Mouse (Mus musculus): ENCODE results near the gene Gm4027. TPM values are rescaled to one million over a fixed set of nuclear protein-coding genes. Genes with fewer than 3 reads are reported as not detected.

Gm4027 gene
- not detected for polyA plus RNA-seq (2017; shearing (Covaris generic))

GRCm38 (mm10) chr12:87618569-87618968 is at the start of gene Gm4027:
Gene Gm4027 (plus strand): TSS chr12:87618869.

GRCm38 (mm10) chr12:87602388-87602787 is 16.3 kb upstream of the Gm4027 start, which contains the start of gene Oog1:
Gene Oog1 (plus strand): TSS chr12:87602688.

GRCm38 (mm10) chr12:87644520-87644919 is 25.9 kb downstream of the Gm4027 start, which contains the start of gene Gm16381:
Gene Gm16381 (minus strand): TSS chr12:87644620.

Other genes starting within 250 kb of the Gm4027 start
- 138 TPM for gene Sptlc2, start 230.5 kb upstream of the Gm4027 start, polyA plus RNA-seq (2017; shearing (Covaris generic))
- gene Slirp, start 175.0 kb upstream of the Gm4027 start, polyA plus RNA-seq (2017; shearing (Covaris generic)) = 46.1 TPM
- 68.3 TPM for gene Alkbh1, start 174.9 kb upstream of the Gm4027 start, polyA plus RNA-seq (2017; shearing (Covaris generic))
- gene Snw1, start 146.6 kb upstream of the Gm4027 start, polyA plus RNA-seq (2017; shearing (Covaris generic)) = 181 TPM
- gene Gm5788, start 124.1 kb upstream of the Gm4027 start, polyA plus RNA-seq (2017; shearing (Covaris generic)) = 1.1 TPM
- gene Gm8300, start 104.6 kb upstream of the Gm4027 start, polyA plus RNA-seq (2017; shearing (Covaris generic)) = 0.22 TPM
- gene Oog1, start 16.2 kb upstream of the Gm4027 start, polyA plus RNA-seq (2017; shearing (Covaris generic)) = not detected
- 0.95 TPM for gene Gm16381, start 25.8 kb downstream of the Gm4027 start, polyA plus RNA-seq (2017; shearing (Covaris generic))
- gene Gm21319, start 156.9 kb downstream of the Gm4027 start, polyA plus RNA-seq (2017; shearing (Covaris generic)) = not detected
- gene Gm21936, start 176.6 kb downstream of the Gm4027 start, polyA plus RNA-seq (2017; shearing (Covaris generic)) = 1.2 TPM
- gene BB287469, start 197.7 kb downstream of the Gm4027 start, polyA plus RNA-seq (2017; shearing (Covaris generic)) = 1.1 TPM
- 0.95 TPM for gene Gm2001, start 223.5 kb downstream of the Gm4027 start, polyA plus RNA-seq (2017; shearing (Covaris generic))